Mouse (Mus musculus) limb, embryonic 10.5 days (tissue): ENCODE results near the gene Lrsam1. TPM values are rescaled to one million over a fixed set of nuclear protein-coding genes. Genes with fewer than 3 reads are reported as not detected.

Source experiments
- DNase-seq: peaks from one replicate; pipeline ENCODE4 v3.0.0-alpha.2; 2017; ENCODE audit warnings: low spot score
- H3K27ac ChIP-seq: fragments of 300-500 bp; sonication (generic); 2 replicates; pipeline ENCODE4 v1.5.1; 2016; ENCODE audit warnings: mild to moderate bottlenecking
- H3K27me3 ChIP-seq: fragments of 300-500 bp; sonication (generic); 2 replicates; pipeline ENCODE4 v1.6.1; 2016; ENCODE audit warnings: low read depth, mild to moderate bottlenecking; ENCODE audit not compliant: poor library complexity, severe bottlenecking
- H3K36me3 ChIP-seq: fragments of 300-500 bp; sonication (generic); 2 replicates; pipeline ENCODE4 v1.6.1; 2016; ENCODE audit warnings: mild to moderate bottlenecking, moderate library complexity
- H3K4me1 ChIP-seq: fragments of 300-500 bp; sonication (generic); 2 replicates; pipeline ENCODE4 v1.6.1; 2016
- H3K4me3 ChIP-seq: fragments of 300-500 bp; sonication (generic); 2 replicates; pipeline ENCODE4 v1.5.1; 2016; ENCODE audit warnings: mild to moderate bottlenecking, moderate library complexity
- H3K9me3 ChIP-seq: fragments of 300-500 bp; sonication (generic); replicated peaks from 2 replicates; pipeline ENCODE4 v1.6.1; 2016; ENCODE audit warnings: mild to moderate bottlenecking
- WGBS: fragments of 180-500 bp; shearing (Covaris S2); methylation state at CpG from one replicate; pipeline ENCODE4 v1.1.7; 2016; 5-methylcytosine and 5-hydroxymethylcytosine counted together
- polyA plus RNA-seq: library from polyadenylated mRNA; unstranded; fragments of >200 nt; fragmentation: Nextera tagmentation; extraction: Ambion mirVana; gene quantifications from 2 replicates; pipeline ENCODE4 v1.2.1, GENCODE M21; 2016

Gene Lrsam1
- polyA plus RNA-seq, 1 experiment from 2014 or later = 7.5 TPM

DNA sequence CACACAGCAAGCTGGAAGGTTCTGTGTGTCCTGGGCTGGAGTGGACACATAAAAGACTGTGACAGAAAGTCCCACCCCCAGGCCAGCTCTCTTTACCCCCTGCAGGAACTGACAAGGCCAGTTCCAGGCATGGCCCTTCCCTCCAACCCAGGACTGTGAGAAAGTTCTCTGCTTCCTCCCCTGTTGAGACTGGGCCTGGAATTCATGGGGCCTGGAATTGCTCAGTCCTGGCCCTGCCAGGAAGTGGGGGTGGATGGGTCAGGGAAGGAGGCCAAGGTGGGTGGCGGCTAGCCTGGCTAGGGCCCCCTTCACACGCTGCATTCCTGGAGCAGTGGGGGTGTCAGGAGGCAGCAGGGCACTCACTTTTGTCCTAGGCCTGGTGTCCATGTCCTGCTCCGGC, 46.5 kb downstream of the Lrsam1 start:
- peak overlapping the region; percentile 88 for H3K27ac ChIP-seq
- peak; percentile 52 for DNase-seq
- H3K4me3 ChIP-seq = no peak overlapping the region
- H3K9me3 ChIP-seq = no peaks in the 10 kb centered on the region
- H3K36me3 ChIP-seq = peaks cover 61% of the 10 kb centered on the region
- no peaks in the 10 kb centered on the region for H3K27me3 ChIP-seq
- H3K4me1 ChIP-seq = peaks cover 48% of the 10 kb centered on the region
- 41% methylated on average over 3 of the region's 3 CpGs for WGBS

DNA sequence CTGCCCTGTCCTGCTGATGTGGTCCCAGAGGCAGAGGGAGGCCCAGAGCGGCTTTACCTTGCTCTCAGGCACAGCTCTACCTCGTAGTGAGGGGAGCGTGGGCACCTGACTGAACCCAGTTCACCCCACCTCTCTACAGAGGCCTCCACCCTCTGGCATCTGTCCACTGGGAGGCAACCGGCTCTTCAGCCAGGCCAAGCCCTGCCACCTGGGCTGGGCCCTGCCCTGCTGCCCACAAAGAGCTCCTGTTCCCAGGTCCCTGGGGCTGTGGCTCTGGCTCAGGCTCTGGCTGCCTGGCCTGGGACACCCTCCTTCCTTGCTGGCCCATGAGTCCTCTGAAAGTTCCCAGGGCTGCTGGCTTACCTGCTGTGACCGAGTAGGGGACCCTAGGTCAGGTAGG, 47.1 kb downstream of the Lrsam1 start:
- Histone ChIP-seq H3K4me3 (no peak overlapping the region), H3K9me3 (no peaks in the 10 kb centered on the region), H3K36me3 (peaks cover 61% of the 10 kb centered on the region), H3K27ac (peak overlapping the region; percentile 88), H3K4me1 (peaks cover 45% of the 10 kb centered on the region), H3K27me3 (no peaks in the 10 kb centered on the region)
- WGBS = 78% methylated on average over 5 of the region's 5 CpGs
- DNase-seq = no peak

- DNase-seq = peak; percentile 88
- H3K4me3 ChIP-seq = no peak overlapping the region
- H3K27ac ChIP-seq = no peak overlapping the region
- H3K27me3 ChIP-seq = no peaks in the 10 kb centered on the region
- peaks cover 52% of the 10 kb centered on the region for H3K36me3 ChIP-seq
- 31% methylated on average over 19 of the region's 19 CpGs for WGBS
- H3K9me3 ChIP-seq = no peaks in the 10 kb centered on the region
- H3K4me1 ChIP-seq = peaks cover 45% of the 10 kb centered on the region
These were observed 49.1 kb downstream of the Lrsam1 start for GRCm38 (mm10) chr2:32912210-32912804.

DNA sequence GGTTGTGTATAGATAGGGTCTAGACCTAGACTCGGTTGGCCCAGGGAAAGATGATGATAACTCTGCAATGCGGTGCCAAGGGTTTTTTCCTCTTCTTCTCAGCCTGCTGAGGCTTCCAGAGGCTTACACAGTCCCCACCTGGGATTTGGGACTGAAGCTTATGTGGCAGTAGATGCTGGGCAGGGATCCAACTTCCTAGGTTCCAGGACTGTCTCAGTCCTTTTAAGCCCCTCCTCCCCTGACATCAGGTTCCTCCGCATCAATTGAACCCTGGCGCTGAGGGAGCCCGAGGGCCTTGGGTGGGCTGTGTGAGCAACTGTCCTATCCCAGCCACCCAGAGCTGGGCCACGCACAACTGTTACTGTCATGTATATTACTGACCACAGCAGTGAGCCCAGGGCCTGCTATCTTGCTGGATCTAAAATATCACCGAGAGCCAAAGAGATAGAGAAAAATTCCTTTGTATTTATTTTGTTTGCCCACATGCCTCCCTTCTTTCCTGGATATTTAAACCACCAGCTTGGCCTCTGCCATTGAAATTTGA, 49.7 kb downstream of the Lrsam1 start:
- Histone ChIP-seq H3K9me3 (no peaks in the 10 kb centered on the region), H3K27me3 (no peaks in the 10 kb centered on the region), H3K36me3 (peaks cover 52% of the 10 kb centered on the region), H3K27ac (no peak overlapping the region), H3K4me3 (no peak overlapping the region), H3K4me1 (peaks cover 46% of the 10 kb centered on the region)
- DNase-seq = no peak
- 87% methylated on average over 7 of the region's 7 CpGs for WGBS

DNA sequence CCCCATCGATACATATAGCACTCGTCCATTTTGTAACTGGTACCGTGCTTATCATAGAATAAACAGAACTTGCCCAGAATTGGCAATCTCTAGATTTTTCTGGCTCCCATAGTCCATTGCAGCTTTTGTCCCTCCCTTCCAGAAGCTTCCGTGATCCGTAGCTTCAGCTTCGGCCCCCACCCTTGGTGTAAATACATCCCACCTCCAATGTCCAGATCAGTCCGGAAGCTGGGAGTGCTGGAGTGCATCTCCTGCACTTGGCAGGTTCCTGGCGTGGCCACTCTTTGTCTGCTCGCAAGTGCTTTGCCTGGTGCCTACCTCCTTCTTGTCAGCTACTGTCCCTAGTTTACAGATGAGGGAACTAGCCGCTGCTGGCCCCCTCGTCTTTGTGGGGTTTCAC, 52.6 kb downstream of the Lrsam1 start:
- peaks cover 38% of the 10 kb centered on the region for H3K4me1 ChIP-seq
- WGBS = 69% methylated on average over 11 of the region's 11 CpGs
- H3K4me3 ChIP-seq = no peak overlapping the region
- no peaks in the 10 kb centered on the region for H3K9me3 ChIP-seq
- no peak for DNase-seq
- peak overlapping the region; percentile 81 for H3K27ac ChIP-seq
- no peaks in the 10 kb centered on the region for H3K27me3 ChIP-seq
- H3K36me3 ChIP-seq = peaks cover 49% of the 10 kb centered on the region

GRCm38 (mm10) chr2:32908272-32908671, 53.1 kb downstream of the Lrsam1 start:
- Histone ChIP-seq H3K4me3 (no peak overlapping the region), H3K36me3 (peaks cover 47% of the 10 kb centered on the region), H3K4me1 (peaks cover 38% of the 10 kb centered on the region), H3K27me3 (no peaks in the 10 kb centered on the region), H3K27ac (peak overlapping the region; percentile 81), H3K9me3 (no peaks in the 10 kb centered on the region)
- WGBS = 29% methylated on average over 6 of the region's 6 CpGs
- DNase-seq = no peak

DNA sequence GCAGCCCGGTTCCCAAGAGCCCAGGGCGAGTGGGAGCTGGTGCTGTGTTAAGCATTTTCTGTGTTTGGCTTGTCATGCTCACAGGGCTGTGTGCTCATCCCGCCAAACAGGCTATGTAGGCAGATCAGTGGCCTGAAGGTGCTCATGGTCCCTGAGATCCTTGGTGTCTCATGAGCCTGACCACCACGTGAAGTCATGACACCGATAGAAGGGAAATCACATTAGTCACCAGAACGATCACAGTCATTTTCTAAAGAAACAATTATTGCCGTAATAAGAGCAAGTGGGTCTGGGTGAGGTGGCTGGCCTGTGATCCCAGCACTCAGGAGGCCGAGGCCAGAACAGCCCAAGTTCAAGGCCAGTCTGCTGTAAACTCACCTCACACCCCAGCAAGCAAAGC, 54.0 kb downstream of the Lrsam1 start:
- WGBS = 76% methylated on average over 8 of the region's 8 CpGs
- H3K27ac ChIP-seq = peak overlapping the region; percentile 81
- peaks cover 42% of the 10 kb centered on the region for H3K36me3 ChIP-seq
- H3K4me1 ChIP-seq = peaks cover 38% of the 10 kb centered on the region
- H3K27me3 ChIP-seq = no peaks in the 10 kb centered on the region
- DNase-seq = no peak
- no peaks in the 10 kb centered on the region for H3K9me3 ChIP-seq
- no peak overlapping the region for H3K4me3 ChIP-seq

- Histone ChIP-seq H3K4me3 (no peak overlapping the region), H3K4me1 (peaks cover 43% of the 10 kb centered on the region), H3K27me3 (no peaks in the 10 kb centered on the region), H3K27ac (no peak overlapping the region), H3K36me3 (peaks cover 30% of the 10 kb centered on the region), H3K9me3 (no peaks in the 10 kb centered on the region)
- DNase-seq = no peak
- 83% methylated on average over 8 of the region's 8 CpGs for WGBS
These were observed 56.1 kb downstream of the Lrsam1 start for GRCm38 (mm10) chr2:32905297-32905696.

- Histone ChIP-seq H3K4me1 (peaks cover 43% of the 10 kb centered on the region), H3K36me3 (peaks cover 23% of the 10 kb centered on the region), H3K4me3 (no peak overlapping the region), H3K9me3 (no peaks in the 10 kb centered on the region), H3K27me3 (no peaks in the 10 kb centered on the region), H3K27ac (no peak overlapping the region)
- 90% methylated on average over 5 of the region's 5 CpGs for WGBS
- DNase-seq = no peak
These were observed 56.8 kb downstream of the Lrsam1 start for GRCm38 (mm10) chr2:32904637-32905036.

GRCm38 (mm10) chr2:32903470-32903869, 57.9 kb downstream of the Lrsam1 start:
- no peak overlapping the region for H3K4me3 ChIP-seq
- no peaks in the 10 kb centered on the region for H3K9me3 ChIP-seq
- H3K27ac ChIP-seq = no peak overlapping the region
- 94% methylated on average over 4 of the region's 4 CpGs for WGBS
- DNase-seq = no peak
- peaks cover 17% of the 10 kb centered on the region for H3K36me3 ChIP-seq
- no peaks in the 10 kb centered on the region for H3K27me3 ChIP-seq
- H3K4me1 ChIP-seq = peaks cover 38% of the 10 kb centered on the region

GRCm38 (mm10) chr2:32902126-32902525, 59.3 kb downstream of the Lrsam1 start:
- Histone ChIP-seq H3K4me1 (peaks cover 36% of the 10 kb centered on the region), H3K4me3 (no peak overlapping the region), H3K9me3 (no peaks in the 10 kb centered on the region), H3K27me3 (no peaks in the 10 kb centered on the region), H3K36me3 (peaks cover 17% of the 10 kb centered on the region), H3K27ac (no peak overlapping the region; the same call in 1 of the 2 replicates)
- DNase-seq = no peak
- 90% methylated on average over 9 of the region's 9 CpGs for WGBS

- no peak overlapping the region for H3K4me3 ChIP-seq
- WGBS = 89% methylated on average over 7 of the region's 7 CpGs
- H3K27me3 ChIP-seq = no peaks in the 10 kb centered on the region
- no peak for DNase-seq
- H3K9me3 ChIP-seq = no peaks in the 10 kb centered on the region
- no peak overlapping the region for H3K27ac ChIP-seq
- peaks cover 41% of the 10 kb centered on the region for H3K4me1 ChIP-seq
- H3K36me3 ChIP-seq = peaks cover 8% of the 10 kb centered on the region
These were observed 62.4 kb downstream of the Lrsam1 start for GRCm38 (mm10) chr2:32898983-32899382.

DNA sequence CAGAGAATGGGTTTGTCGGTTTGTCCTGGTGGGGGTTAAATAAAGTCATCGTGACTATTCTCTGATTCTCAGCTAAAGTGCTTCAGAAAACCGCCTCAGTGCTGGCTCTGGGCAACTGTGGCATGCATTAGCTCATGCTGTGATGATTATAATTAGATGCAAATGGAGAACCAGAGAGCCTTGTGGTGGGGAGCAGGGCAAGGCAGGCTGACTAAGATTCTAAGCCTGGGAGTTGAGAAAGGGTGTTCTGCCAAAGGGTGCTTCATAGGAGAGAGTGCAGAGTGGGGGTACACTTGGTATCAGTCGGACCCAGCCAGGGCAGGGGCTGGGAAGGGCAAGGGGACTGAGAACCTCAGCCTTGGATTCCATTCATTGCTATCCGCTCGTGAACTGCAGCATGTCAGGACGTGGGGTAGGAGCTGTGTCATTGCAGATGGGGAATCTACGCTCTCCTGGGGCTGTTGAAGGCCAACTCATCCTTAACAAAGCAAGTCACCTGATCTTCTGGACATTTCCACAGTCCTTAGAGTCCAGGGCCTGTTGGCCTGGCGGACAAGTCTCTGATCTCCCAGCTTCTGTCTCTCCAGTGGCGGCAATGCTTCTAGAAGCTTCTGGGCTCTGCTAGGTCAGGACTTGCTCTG, 64.8 kb downstream of the Lrsam1 start:
- 61% methylated on average over 10 of the region's 10 CpGs for WGBS
- Histone ChIP-seq H3K27ac (peak overlapping the region; percentile 61; the same call in 1 of the 2 replicates), H3K4me1 (peaks cover 44% of the 10 kb centered on the region), H3K27me3 (no peaks in the 10 kb centered on the region), H3K36me3 (peaks cover 25% of the 10 kb centered on the region), H3K9me3 (no peaks in the 10 kb centered on the region), H3K4me3 (no peak overlapping the region)
- no peak for DNase-seq
